Mouse (Mus musculus) forebrain, postnatal 0 days (tissue): ENCODE results near the gene 4930568D16Rik. TPM values are rescaled to one million over a fixed set of nuclear protein-coding genes. Genes with fewer than 3 reads are reported as not detected.

Experiments
- ATAC-seq: fragments of 200-750 bp; cut with Nextera tagmentation; 2 replicates; pipeline ENCODE4 v1.8.0; 2017; ENCODE audit warnings: mild to moderate bottlenecking, moderate library complexity
- DNase-seq: peaks from one replicate; pipeline ENCODE4 v3.0.0-alpha.2; 2015
- H3K27ac ChIP-seq: fragments of 300-500 bp; sonication (generic); 2 replicates; pipeline ENCODE4 v1.5.1; 2014; ENCODE audit warnings: low read depth, mild to moderate bottlenecking, antibody characterized with exemption, low read length, moderate library complexity, mixed read lengths
- H3K27me3 ChIP-seq: fragments of 300-500 bp; sonication (generic); 2 replicates; pipeline ENCODE4 v1.6.1; 2014; ENCODE audit warnings: mild to moderate bottlenecking, low read length, mixed read lengths; ENCODE audit not compliant: insufficient read depth
- H3K36me3 ChIP-seq: fragments of 300-500 bp; sonication (generic); 2 replicates; pipeline ENCODE4 v1.6.1; 2014; ENCODE audit warnings: mild to moderate bottlenecking, moderate library complexity; ENCODE audit not compliant: insufficient read depth
- H3K4me1 ChIP-seq: fragments of 300-500 bp; sonication (generic); 2 replicates; pipeline ENCODE4 v1.6.1; 2014; ENCODE audit warnings: antibody characterized with exemption; ENCODE audit not compliant: insufficient read depth
- H3K4me2 ChIP-seq: fragments of 300-500 bp; sonication (generic); 2 replicates; pipeline ENCODE4 v1.6.1; 2014; ENCODE audit warnings: low read depth, mild to moderate bottlenecking, moderate library complexity
- H3K4me3 ChIP-seq: fragments of 300-500 bp; sonication (generic); 2 replicates; pipeline ENCODE4 v1.5.1; 2014; ENCODE audit warnings: low read depth, low read length, mixed read lengths
- H3K9ac ChIP-seq: fragments of 300-500 bp; sonication (generic); 2 replicates; pipeline ENCODE4 v1.6.1; 2014; ENCODE audit warnings: mild to moderate bottlenecking
- H3K9me3 ChIP-seq: fragments of 300-500 bp; sonication (generic); 2 replicates; pipeline ENCODE4 v1.6.1; 2016; ENCODE audit warnings: low read length
- CTCF ChIP-seq: sonication (generic); IDR thresholded peaks from 2 replicates; pipeline ENCODE4 v1.5.1; 2016; ENCODE audit warnings: antibody characterized with exemption, control low read depth, low read depth
- WGBS: fragments of 180-500 bp; shearing (Covaris S2); extraction: QIAGEN DNeasy Blood & Tissue Kit; methylation state at CpG from one replicate; pipeline ENCODE4 v1.1.7; 2014; 5-methylcytosine and 5-hydroxymethylcytosine counted together
- polyA plus RNA-seq: library from polyadenylated mRNA; unstranded; fragments of >200 nt; fragmentation: Nextera tagmentation; extraction: Ambion mirVana; gene quantifications from 2 replicates; pipeline ENCODE4 v1.2.1, GENCODE M21; 2015
- total RNA-seq: library from RNA; depleted of rRNA; stranded (reverse); fragments of >200 nt; gene quantifications from 2 replicates; pipeline ENCODE4 v1.2.3, GENCODE M21; 2014; rRNA removed

The 4930568D16Rik gene
- total RNA-seq (not detected in 2 replicates), polyA plus RNA-seq (not detected in 2 replicates)

DNA sequence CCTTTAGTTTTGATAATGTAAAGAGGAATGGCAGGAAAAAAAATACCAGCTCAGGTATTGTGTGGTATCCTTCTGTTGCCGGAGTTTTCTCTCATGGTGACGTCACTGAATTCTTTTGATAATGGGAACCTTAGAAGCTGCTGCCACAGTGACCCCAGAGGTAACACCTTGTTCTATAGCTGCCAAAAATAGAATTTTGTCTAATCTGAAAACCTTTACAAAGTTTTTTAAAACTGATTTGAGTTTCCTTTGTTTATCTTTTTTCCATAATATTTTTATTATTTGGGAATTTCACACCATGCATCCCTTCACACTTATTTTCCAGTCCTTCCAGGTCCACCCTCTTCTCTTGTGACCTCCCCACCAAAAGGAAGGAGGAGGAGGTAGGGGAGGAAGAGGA lies at the start of gene 4930568D16Rik:
TSS of gene 4930568D16Rik (minus strand) at position 101 of the 400 bp plus-strand sequence.
- Histone ChIP-seq H3K27me3 (no peaks in the 10 kb centered on the region), H3K4me2 (no peak within 1 kb of the TSS), H3K9ac (no peak within 1 kb of the TSS), H3K36me3 (no peaks in the 10 kb centered on the region), H3K4me1 (no peaks in the 10 kb centered on the region), H3K4me3 (no peak within 1 kb of the TSS), H3K27ac (no peak within 1 kb of the TSS), H3K9me3 (no peaks in the 10 kb centered on the region)
- ATAC-seq (no peak), DNase-seq (no peak)
- WGBS: 78% methylated on average over 2 of the region's 2 CpGs
- no peak for TF ChIP-seq CTCF

DNA sequence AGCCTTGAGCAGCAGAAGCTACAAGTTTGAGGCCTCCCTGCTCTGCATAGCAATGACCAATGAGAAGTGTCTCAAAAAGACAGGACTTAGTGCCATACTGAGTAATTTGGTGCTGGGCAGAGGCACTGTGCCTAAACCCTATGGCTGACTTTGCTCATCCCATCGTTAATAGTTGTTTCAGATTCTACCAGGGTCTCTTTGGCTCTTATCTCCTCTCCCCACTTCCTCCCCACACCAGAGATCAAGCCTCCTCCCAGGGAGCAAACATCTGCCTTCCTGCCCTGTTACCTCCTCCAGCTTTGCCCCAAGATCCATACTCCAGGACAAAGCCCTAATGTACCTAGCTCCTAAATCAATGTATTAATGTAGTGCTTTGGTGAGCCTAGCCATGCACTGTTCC lies 49.7 kb upstream of the 4930568D16Rik start:
- no peak for ATAC-seq

DNA sequence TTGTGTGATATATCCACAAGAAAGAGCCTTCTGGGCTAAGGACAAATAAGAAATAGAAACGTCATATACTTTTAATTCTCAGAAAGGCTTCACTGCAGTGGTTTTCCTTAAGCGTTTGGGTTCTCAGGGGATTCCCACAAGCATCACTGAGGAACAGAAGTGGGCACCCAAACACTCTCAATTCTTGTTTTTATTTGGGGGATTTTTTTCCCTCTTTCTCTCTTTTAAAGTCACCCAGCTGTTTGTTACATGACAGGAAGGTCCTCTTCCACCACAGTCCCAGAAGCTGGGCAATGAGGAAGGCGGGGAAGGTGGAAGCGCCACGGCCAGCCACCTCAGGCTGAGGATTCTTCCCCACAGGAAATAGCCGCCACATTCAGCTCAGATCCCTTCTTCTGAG lies 48.9 kb upstream of the 4930568D16Rik start:
- H3K36me3 ChIP-seq: no peaks in the 10 kb centered on the region
- no peaks in the 10 kb centered on the region for H3K9me3 ChIP-seq
- ATAC-seq (no peak), DNase-seq (no peak)
- no peak overlapping the region for H3K27ac ChIP-seq
- no peak overlapping the region for H3K4me2 ChIP-seq
- no peak overlapping the region for H3K4me3 ChIP-seq
- H3K4me1 ChIP-seq: no peaks in the 10 kb centered on the region
- no peak overlapping the region for H3K9ac ChIP-seq
- TF ChIP-seq CTCF: no peak
- 87% methylated on average over 6 of the region's 6 CpGs for WGBS
- H3K27me3 ChIP-seq: no peaks in the 10 kb centered on the region

More for the DNA sequence above, 49.7 kb upstream of the 4930568D16Rik start:
- Histone ChIP-seq H3K9me3 (no peaks in the 10 kb centered on the region), H3K9ac (no peak overlapping the region), H3K4me3 (no peak overlapping the region), H3K27me3 (no peaks in the 10 kb centered on the region), H3K36me3 (no peaks in the 10 kb centered on the region), H3K4me1 (no peaks in the 10 kb centered on the region), H3K27ac (no peak overlapping the region), H3K4me2 (no peak overlapping the region)
- no peak for TF ChIP-seq CTCF
- 86% methylated on average over 1 of the region's 1 CpGs for WGBS
- no peak for DNase-seq

DNA sequence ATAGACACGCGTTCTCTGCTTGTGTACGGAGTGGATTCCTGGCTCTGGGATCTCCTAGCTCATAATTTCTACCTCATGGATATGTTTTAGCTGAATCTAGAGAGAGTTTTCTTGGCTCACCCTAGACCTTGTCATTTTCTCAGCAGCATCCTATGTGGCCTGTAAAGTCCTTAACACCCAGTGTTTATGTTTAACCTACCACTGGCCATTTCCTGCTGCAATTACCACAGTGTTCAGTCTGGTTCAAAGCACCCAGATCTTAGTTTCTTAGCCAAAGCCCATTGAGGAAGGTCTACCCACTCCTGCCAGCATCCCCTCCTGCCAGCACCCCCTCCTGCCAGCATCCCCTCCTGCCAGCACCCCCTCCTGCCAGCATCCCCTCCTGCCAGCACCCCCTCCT lies 45.3 kb upstream of the 4930568D16Rik start:
- no peaks in the 10 kb centered on the region for H3K4me1 ChIP-seq
- no peak overlapping the region for H3K9ac ChIP-seq
- no peak overlapping the region for H3K4me3 ChIP-seq
- H3K9me3 ChIP-seq: no peaks in the 10 kb centered on the region
- ATAC-seq: no peak
- no peaks in the 10 kb centered on the region for H3K36me3 ChIP-seq
- H3K4me2 ChIP-seq: no peak overlapping the region
- no peak overlapping the region for H3K27ac ChIP-seq
- WGBS: 67% methylated on average over 3 of the region's 3 CpGs
- TF ChIP-seq CTCF: no peak
- DNase-seq: no peak
- H3K27me3 ChIP-seq: no peaks in the 10 kb centered on the region

DNA sequence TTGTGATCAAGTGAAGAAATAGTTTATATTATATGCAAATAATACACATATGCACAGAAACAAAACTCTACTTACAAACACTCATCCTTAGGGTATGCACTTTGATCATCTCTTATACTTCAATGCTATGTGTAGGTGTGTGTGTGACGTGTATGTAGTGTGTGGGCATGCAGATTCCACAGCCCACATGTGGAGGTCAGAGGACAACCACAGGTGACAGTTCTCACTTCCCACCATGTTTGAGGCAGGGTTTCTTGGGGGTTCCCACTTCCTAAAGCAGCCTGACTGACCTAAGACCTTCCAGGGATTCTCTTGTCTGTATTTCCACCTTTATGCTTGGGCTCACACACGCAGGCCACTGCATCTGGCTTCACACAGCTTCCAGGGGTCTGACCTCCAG lies 44.7 kb upstream of the 4930568D16Rik start:
- Histone ChIP-seq H3K36me3 (no peaks in the 10 kb centered on the region), H3K9ac (no peak overlapping the region), H3K4me1 (no peaks in the 10 kb centered on the region), H3K27me3 (no peaks in the 10 kb centered on the region), H3K4me2 (no peak overlapping the region), H3K27ac (no peak overlapping the region), H3K9me3 (no peaks in the 10 kb centered on the region), H3K4me3 (no peak overlapping the region)
- ATAC-seq: no peak
- no peak for TF ChIP-seq CTCF
- DNase-seq: no peak
- WGBS: 92% methylated on average over 2 of the region's 2 CpGs

DNA sequence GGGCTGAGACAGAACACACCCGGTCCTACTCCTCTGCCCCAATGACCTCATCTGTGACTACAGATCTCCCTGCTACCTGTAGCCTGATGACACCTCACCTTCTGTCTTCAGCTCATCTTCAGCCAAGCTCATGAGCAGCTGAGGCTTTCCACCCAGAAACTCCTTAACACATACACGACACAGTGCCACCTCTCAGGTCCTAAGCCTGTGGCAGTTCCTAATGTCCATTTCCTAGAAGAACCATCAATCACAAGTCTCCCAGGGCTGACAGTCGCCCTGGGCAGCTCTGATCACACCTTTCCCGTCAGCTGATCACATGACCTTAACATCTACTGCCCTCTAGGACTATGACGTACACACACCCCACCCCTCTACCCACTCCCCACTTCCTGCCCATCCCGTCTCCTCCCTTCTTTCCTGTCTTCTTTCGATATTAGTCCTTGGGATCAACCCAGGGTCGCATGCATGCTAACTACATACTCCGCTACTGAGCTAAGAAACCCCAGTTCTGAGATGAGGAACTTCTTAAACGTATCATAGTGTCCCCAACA lies 44.2 kb upstream of the 4930568D16Rik start:
- ATAC-seq (no peak), DNase-seq (no peak)
- H3K27ac ChIP-seq: no peak overlapping the region
- WGBS: 85% methylated on average over 10 of the region's 10 CpGs
- no peak for TF ChIP-seq CTCF
- H3K9me3 ChIP-seq: no peaks in the 10 kb centered on the region
- H3K4me3 ChIP-seq: no peak overlapping the region
- no peak overlapping the region for H3K9ac ChIP-seq
- H3K4me1 ChIP-seq: no peaks in the 10 kb centered on the region
- H3K36me3 ChIP-seq: no peaks in the 10 kb centered on the region
- no peaks in the 10 kb centered on the region for H3K27me3 ChIP-seq
- H3K4me2 ChIP-seq: no peak overlapping the region

DNA sequence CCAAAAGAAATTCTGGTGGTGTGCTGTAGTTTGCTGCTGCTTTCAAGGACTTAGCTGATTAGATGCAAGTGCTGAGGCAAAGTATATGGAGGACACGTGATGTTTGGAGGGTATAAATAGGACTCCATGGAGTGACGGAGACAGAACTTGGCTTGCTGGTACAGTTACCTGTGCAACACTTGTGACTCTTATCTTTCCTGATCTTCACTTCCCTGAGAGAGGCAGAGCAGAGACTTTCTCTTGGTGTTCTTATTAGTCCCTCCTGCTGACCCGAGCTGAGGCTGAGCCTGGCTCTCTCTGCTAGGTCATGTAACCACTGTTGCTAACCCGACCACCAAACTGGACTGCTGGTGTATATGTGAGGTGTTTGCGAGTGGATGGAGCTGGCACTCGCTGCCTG lies 41.9 kb upstream of the 4930568D16Rik start:
- WGBS: 92% methylated on average over 6 of the region's 6 CpGs
- no peak for TF ChIP-seq CTCF
- ATAC-seq: no peak

More for the DNA sequence above, 41.9 kb upstream of the 4930568D16Rik start:
- H3K9me3 ChIP-seq: no peaks in the 10 kb centered on the region
- no peaks in the 10 kb centered on the region for H3K4me1 ChIP-seq
- H3K27ac ChIP-seq: no peak overlapping the region
- DNase-seq: no peak
- no peak overlapping the region for H3K4me2 ChIP-seq
- no peaks in the 10 kb centered on the region for H3K36me3 ChIP-seq
- H3K27me3 ChIP-seq: no peaks in the 10 kb centered on the region
- no peak overlapping the region for H3K9ac ChIP-seq
- H3K4me3 ChIP-seq: no peak overlapping the region
